Mouse (Mus musculus) heart, embryonic 16.5 days (tissue): ENCODE measurements around the gene Tmem253. TPM values are rescaled to one million over a fixed set of nuclear protein-coding genes. Genes with fewer than 3 reads are reported as not detected.

ENCODE experiments used
- ATAC-seq: fragments of 200-750 bp; cut with Nextera tagmentation; replicated peaks from 2 replicates; pipeline ENCODE4 v1.8.0; 2017; ENCODE audit warnings: moderate number of reproducible peaks; ENCODE audit not compliant: insufficient read depth, low FRiP score; ENCODE audit errors: extremely low read depth
- H3K27ac ChIP-seq: fragments of 300-500 bp; sonication (generic); 2 replicates; pipeline ENCODE4 v1.5.1; 2014; ENCODE audit warnings: mild to moderate bottlenecking, low read length, control low read depth, moderate library complexity
- H3K27me3 ChIP-seq: fragments of 300-500 bp; sonication (generic); 2 replicates; pipeline ENCODE4 v1.6.1; 2014; ENCODE audit warnings: low read length, mixed read lengths; ENCODE audit not compliant: control insufficient read depth, insufficient read depth
- H3K36me3 ChIP-seq: fragments of 300-500 bp; sonication (generic); 2 replicates; pipeline ENCODE4 v1.6.1; 2014; ENCODE audit not compliant: control insufficient read depth, insufficient read depth
- H3K4me1 ChIP-seq: fragments of 300-500 bp; sonication (generic); 2 replicates; pipeline ENCODE4 v1.6.1; 2014; ENCODE audit warnings: low read length, mixed read lengths; ENCODE audit not compliant: control insufficient read depth, insufficient read depth
- H3K4me2 ChIP-seq: fragments of 300-500 bp; sonication (generic); 2 replicates; pipeline ENCODE4 v1.6.1; 2014; ENCODE audit warnings: low read depth, mild to moderate bottlenecking, control low read depth, low read length
- H3K4me3 ChIP-seq: fragments of 300-500 bp; sonication (generic); 2 replicates; pipeline ENCODE4 v1.5.1; 2014; ENCODE audit warnings: mild to moderate bottlenecking, control low read depth, low read length
- H3K9ac ChIP-seq: fragments of 300-500 bp; sonication (generic); 2 replicates; pipeline ENCODE4 v1.6.1; 2014; ENCODE audit warnings: low read length, control low read depth
- H3K9me3 ChIP-seq: fragments of 300-500 bp; sonication (generic); replicated peaks from 2 replicates; pipeline ENCODE4 v1.6.1; 2016; ENCODE audit warnings: low read length; ENCODE audit not compliant: control insufficient read depth
- WGBS: fragments of 180-500 bp; shearing (Covaris S2); extraction: QIAGEN DNeasy Blood & Tissue Kit; methylation state at CpG from one replicate; pipeline ENCODE4 v1.1.7; 2014; 5-methylcytosine and 5-hydroxymethylcytosine counted together
- polyA plus RNA-seq: library from polyadenylated mRNA; unstranded; fragments of >200 nt; fragmentation: Nextera tagmentation; extraction: Ambion mirVana; gene quantifications from 2 replicates; pipeline ENCODE4 v1.2.1, GENCODE M21; 2015

Tmem253 gene
- polyA plus RNA-seq, 1 experiment from 2014 or later = 1.3 TPM

- no peak overlapping the region for H3K4me2 ChIP-seq
- no peak overlapping the region for H3K4me3 ChIP-seq
- H3K27ac ChIP-seq = no peak overlapping the region
- H3K36me3 ChIP-seq = peaks cover 37% of the 10 kb centered on the region
- H3K27me3 ChIP-seq = no peaks in the 10 kb centered on the region
- ATAC-seq = no peak
- WGBS = 83% methylated on average over 6 of the region's 6 CpGs
- 0 out of 2 replicates have a peak overlapping the region, but pooled peaks have one; percentile 42 for H3K9ac ChIP-seq
- H3K9me3 ChIP-seq = no peaks in the 10 kb centered on the region
- H3K4me1 ChIP-seq = peaks cover 21% of the 10 kb centered on the region
These were observed 28.3 kb upstream of the Tmem253 start for GRCm38 (mm10) chr14:51987177-51987576.

- Histone ChIP-seq H3K4me2 (no peak overlapping the region), H3K36me3 (peaks cover 40% of the 10 kb centered on the region), H3K9ac (no peak overlapping the region), H3K9me3 (no peaks in the 10 kb centered on the region), H3K4me1 (peaks cover 21% of the 10 kb centered on the region), H3K27me3 (no peaks in the 10 kb centered on the region), H3K27ac (no peak overlapping the region), H3K4me3 (no peak overlapping the region)
- 88% methylated on average over 12 of the region's 12 CpGs for WGBS
- no peak for ATAC-seq
These were observed 26.7 kb upstream of the Tmem253 start for GRCm38 (mm10) chr14:51988731-51989130.

GRCm38 (mm10) chr14:51989461-51989970 lies 25.9 kb upstream of the Tmem253 start:
- H3K9ac ChIP-seq = no peak overlapping the region
- H3K36me3 ChIP-seq = peaks cover 46% of the 10 kb centered on the region
- 74% methylated on average over 12 of the region's 12 CpGs for WGBS

GRCm38 (mm10) chr14:51994453-51994852 lies 21.0 kb upstream of the Tmem253 start:
- Histone ChIP-seq H3K9me3 (no peaks in the 10 kb centered on the region), H3K4me2 (no peak overlapping the region), H3K4me1 (no peaks in the 10 kb centered on the region), H3K27ac (no peak overlapping the region), H3K36me3 (peaks cover 58% of the 10 kb centered on the region), H3K4me3 (no peak overlapping the region), H3K9ac (no peak overlapping the region), H3K27me3 (no peaks in the 10 kb centered on the region)
- ATAC-seq = no peak
- WGBS = 84% methylated on average over 4 of the region's 4 CpGs

More at GRCm38 (mm10) chr14:51989461-51989970, 25.9 kb upstream of the Tmem253 start:
- Histone ChIP-seq H3K27ac (no peak overlapping the region), H3K4me2 (no peak overlapping the region), H3K4me1 (peaks cover 18% of the 10 kb centered on the region), H3K4me3 (no peak overlapping the region), H3K27me3 (no peaks in the 10 kb centered on the region), H3K9me3 (no peaks in the 10 kb centered on the region)
- ATAC-seq = no peak

- no peak overlapping the region for H3K9ac ChIP-seq
- no peak for ATAC-seq
- H3K27ac ChIP-seq = no peak overlapping the region
- H3K4me1 ChIP-seq = no peaks in the 10 kb centered on the region
- H3K4me2 ChIP-seq = no peak overlapping the region
- WGBS = 64% methylated on average over 12 of the region's 12 CpGs
- no peak overlapping the region for H3K4me3 ChIP-seq
- no peaks in the 10 kb centered on the region for H3K27me3 ChIP-seq
- H3K36me3 ChIP-seq = peaks cover 54% of the 10 kb centered on the region
- no peaks in the 10 kb centered on the region for H3K9me3 ChIP-seq
These were observed 20.1 kb upstream of the Tmem253 start for GRCm38 (mm10) chr14:51995219-51995871.

- no peak for ATAC-seq
- no peak overlapping the region for H3K4me2 ChIP-seq
- no peak overlapping the region for H3K27ac ChIP-seq
- H3K9ac ChIP-seq = no peak overlapping the region
- 85% methylated on average over 13 of the region's 13 CpGs for WGBS
- H3K4me3 ChIP-seq = no peak overlapping the region
- H3K4me1 ChIP-seq = no peaks in the 10 kb centered on the region
- H3K27me3 ChIP-seq = no peaks in the 10 kb centered on the region
- H3K9me3 ChIP-seq = no peaks in the 10 kb centered on the region
- H3K36me3 ChIP-seq = peaks cover 51% of the 10 kb centered on the region
These were observed 19.1 kb upstream of the Tmem253 start for GRCm38 (mm10) chr14:51996231-51996841.

- WGBS = 49% methylated on average over 17 of the region's 17 CpGs
- Histone ChIP-seq H3K4me3 (no peak overlapping the region), H3K9ac (no peak overlapping the region), H3K9me3 (no peaks in the 10 kb centered on the region), H3K27me3 (no peaks in the 10 kb centered on the region), H3K4me2 (no peak overlapping the region), H3K36me3 (peaks cover 49% of the 10 kb centered on the region), H3K27ac (no peak overlapping the region), H3K4me1 (no peaks in the 10 kb centered on the region)
- no peak for ATAC-seq
These were observed 18.6 kb upstream of the Tmem253 start for GRCm38 (mm10) chr14:51996866-51997265.

GRCm38 (mm10) chr14:51997483-51997882 lies 18.0 kb upstream of the Tmem253 start:
- no peak overlapping the region for H3K9ac ChIP-seq
- no peak overlapping the region for H3K4me3 ChIP-seq
- peaks cover 50% of the 10 kb centered on the region for H3K36me3 ChIP-seq
- no peaks in the 10 kb centered on the region for H3K4me1 ChIP-seq
- 89% methylated on average over 14 of the region's 14 CpGs for WGBS
- no peak for ATAC-seq
- H3K9me3 ChIP-seq = no peaks in the 10 kb centered on the region
- no peak overlapping the region for H3K4me2 ChIP-seq
- H3K27me3 ChIP-seq = no peaks in the 10 kb centered on the region
- H3K27ac ChIP-seq = no peak overlapping the region

GRCm38 (mm10) chr14:52003981-52004495 lies 11.4 kb upstream of the Tmem253 start:
- Histone ChIP-seq H3K27ac (no peak overlapping the region), H3K36me3 (peaks cover 44% of the 10 kb centered on the region), H3K4me3 (no peak overlapping the region), H3K4me1 (peaks cover 26% of the 10 kb centered on the region), H3K9me3 (no peaks in the 10 kb centered on the region), H3K9ac (no peak overlapping the region), H3K27me3 (no peaks in the 10 kb centered on the region), H3K4me2 (no peak overlapping the region)
- WGBS = 46% methylated on average over 16 of the region's 16 CpGs
- ATAC-seq = no peak
